Mouse (Mus musculus) MEL (cell line): ENCODE measurements around the gene Letm1. TPM values are rescaled to one million over a fixed set of nuclear protein-coding genes. Genes with fewer than 3 reads are reported as not detected.

Source experiments
- DNase-seq: peaks from one replicate; pipeline ENCODE4 v3.0.0; 2011; ENCODE audit warnings: low read depth, low spot score
- H3K27ac ChIP-seq: 2 replicates; pipeline ENCODE4 v1.5.1; 2012; ENCODE audit warnings: low read depth, mild to moderate bottlenecking, control low read depth, low read length, moderate library complexity; ENCODE audit not compliant: control insufficient read depth
- H3K27me3 ChIP-seq, 2 experiments: fragments of 150-350 bp in 1 of 2; sonication (generic) in 1 of 2; 2 replicates each; pipeline ENCODE4 v1.6.1; 2012; ENCODE audit warnings: low read length in 2 of 2, mild to moderate bottlenecking in 2 of 2, improper control_type of control experiment in 1 of 2, moderate library complexity in 1 of 2; ENCODE audit not compliant: insufficient read depth in 2 of 2, control insufficient read depth in 1 of 2
- H3K36me3 ChIP-seq, 2 experiments: 2 replicates each; pipeline ENCODE4 v1.6.1; 2012 to 2014; ENCODE audit warnings: low read length in 2 of 2, improper control_type of control experiment in 1 of 2, inconsistent platforms in 1 of 2, mild to moderate bottlenecking in 1 of 2; ENCODE audit not compliant: insufficient read depth in 2 of 2, control insufficient read depth in 1 of 2
- H3K4me1 ChIP-seq, 2 experiments: fragments of 150-350 bp in 1 of 2; sonication (generic) in 1 of 2; 2 replicates each; pipeline ENCODE4 v1.6.1; 2012; ENCODE audit warnings: low read length in 2 of 2, improper control_type of control experiment in 1 of 2, mild to moderate bottlenecking in 1 of 2; ENCODE audit not compliant: insufficient read depth in 2 of 2, control insufficient read depth in 1 of 2
- H3K4me3 ChIP-seq, 2 experiments: fragments of 150-350 bp in 1 of 2; sonication (generic) in 1 of 2; 2 replicates each; pipeline ENCODE4 v1.5.1; 2012; ENCODE audit warnings: low read depth in 2 of 2, low read length in 2 of 2, mild to moderate bottlenecking in 2 of 2, moderate library complexity in 2 of 2, control low read depth in 1 of 2, improper control_type of control experiment in 1 of 2; ENCODE audit not compliant: control insufficient read depth in 1 of 2, insufficient read depth in 1 of 2
- H3K79me2 ChIP-seq: 2 replicates; pipeline ENCODE4 v1.6.1; 2012; ENCODE audit warnings: mild to moderate bottlenecking, low read length, moderate library complexity; ENCODE audit not compliant: control insufficient read depth, poor library complexity, insufficient read depth
- H3K9ac ChIP-seq: 2 replicates; pipeline ENCODE4 v1.6.1; 2012; ENCODE audit warnings: low read depth, mild to moderate bottlenecking, control low read depth, low read length, moderate library complexity; ENCODE audit not compliant: control insufficient read depth, poor library complexity, severe bottlenecking
- H3K9me3 ChIP-seq: fragments of 150-350 bp; sonication (generic); replicated peaks from 2 replicates; pipeline ENCODE4 v1.6.1; 2012; ENCODE audit warnings: mild to moderate bottlenecking, low read length, improper control_type of control experiment, moderate library complexity; ENCODE audit not compliant: insufficient read depth
- CHD2 ChIP-seq: IDR thresholded peaks from 2 replicates; pipeline ENCODE4 v1.6.1; 2011; ENCODE audit warnings: low read length, improper control_type of control experiment
- CTCF ChIP-seq, 3 experiments: IDR thresholded peaks in 2 of 3; conservative IDR thresholded peaks in 1 of 3; 2 replicates each; pipeline ENCODE4 v1.5.1; 2011 to 2012; ENCODE audit warnings: low read length in 3 of 3, low read depth in 2 of 3, mild to moderate bottlenecking in 2 of 3, improper control_type of control experiment in 1 of 3, inconsistent platforms in 1 of 3, mixed read lengths in 1 of 3, moderate library complexity in 1 of 3; ENCODE audit not compliant: control insufficient read depth in 1 of 3, insufficient read depth in 1 of 3, poor library complexity in 1 of 3, severe bottlenecking in 1 of 3
- E2F4 ChIP-seq: IDR thresholded peaks from 2 replicates; pipeline ENCODE4 v1.6.1; 2011; ENCODE audit warnings: low read depth, low read length, improper control_type of control experiment, borderline replicate concordance
- ELF1 ChIP-seq: IDR thresholded peaks from 2 replicates; pipeline ENCODE4 v1.6.1; 2014; ENCODE audit warnings: low read depth, mild to moderate bottlenecking, inconsistent platforms, low read length, improper control_type of control experiment, moderate library complexity
- EP300 ChIP-seq, 2 experiments: IDR thresholded peaks; 2 replicates each; pipeline ENCODE4 v1.6.1; 2011; ENCODE audit warnings: improper control_type of control experiment in 2 of 2, low read length in 2 of 2, low read depth in 1 of 2, mild to moderate bottlenecking in 1 of 2
- ETS1 ChIP-seq: IDR thresholded peaks from 2 replicates; pipeline ENCODE4 v1.6.1; 2012; ENCODE audit warnings: low read depth, mild to moderate bottlenecking, inconsistent platforms, low read length, improper control_type of control experiment, moderate library complexity
- GABPA ChIP-seq: IDR thresholded peaks from 2 replicates; pipeline ENCODE4 v1.6.1; 2012; ENCODE audit warnings: low read depth, mild to moderate bottlenecking, inconsistent platforms, low read length, improper control_type of control experiment, moderate library complexity
- GATA1 ChIP-seq: IDR thresholded peaks from 2 replicates; pipeline ENCODE4 v1.6.1; 2011; ENCODE audit warnings: low read depth, low read length, improper control_type of control experiment
- JUND ChIP-seq: IDR thresholded peaks from 2 replicates; pipeline ENCODE4 v1.6.1; 2011; ENCODE audit warnings: low read depth, mild to moderate bottlenecking, improper control_type of control experiment, low read length
- KAT2A ChIP-seq: conservative IDR thresholded peaks from 2 replicates; pipeline ENCODE4 v1.6.1; 2012; ENCODE audit warnings: low read depth, low read length, improper control_type of control experiment, inconsistent platforms
- MXI1 ChIP-seq: IDR thresholded peaks from 2 replicates; pipeline ENCODE4 v1.6.1; 2011; ENCODE audit warnings: mild to moderate bottlenecking, low read depth, low read length, improper control_type of control experiment
- MYB ChIP-seq: IDR thresholded peaks from 2 replicates; pipeline ENCODE4 v1.6.1; 2011; ENCODE audit warnings: mild to moderate bottlenecking, low read depth, low read length, improper control_type of control experiment
- MYC ChIP-seq: IDR thresholded peaks from 2 replicates; pipeline ENCODE4 v1.6.1; 2011; ENCODE audit warnings: low read depth, mild to moderate bottlenecking, low read length, improper control_type of control experiment, moderate library complexity
- NELFE ChIP-seq: IDR thresholded peaks from 2 replicates; pipeline ENCODE4 v1.6.1; 2011; ENCODE audit warnings: low read depth, low read length, improper control_type of control experiment
- POLR2AphosphoS2 ChIP-seq: IDR thresholded peaks from 2 replicates; pipeline ENCODE4 v1.6.1; 2011; ENCODE audit warnings: low read length, improper control_type of control experiment
- POLR2AphosphoS5 ChIP-seq: IDR thresholded peaks from 2 replicates; pipeline ENCODE4 v1.6.1; 2012; ENCODE audit warnings: low read depth, borderline replicate concordance, mild to moderate bottlenecking, inconsistent platforms, low read length, moderate library complexity, mixed read lengths
- RAD21 ChIP-seq: IDR thresholded peaks from 2 replicates; pipeline ENCODE4 v1.6.1; 2011; ENCODE audit warnings: mild to moderate bottlenecking, low read depth, low read length, improper control_type of control experiment
- RCOR1 ChIP-seq: IDR thresholded peaks from 2 replicates; pipeline ENCODE4 v1.6.1; 2012; ENCODE audit warnings: low read depth, mild to moderate bottlenecking, inconsistent platforms, low read length, improper control_type of control experiment
- TBP ChIP-seq: IDR thresholded peaks from 2 replicates; pipeline ENCODE4 v1.8.0; 2011; ENCODE audit warnings: low read depth, low read length, improper control_type of control experiment
- USF2 ChIP-seq, 2 experiments: IDR thresholded peaks; 2 replicates each; pipeline ENCODE4 v1.6.1; 2011 to 2012; ENCODE audit warnings: improper control_type of control experiment in 2 of 2, low read length in 2 of 2, borderline replicate concordance in 1 of 2, inconsistent platforms in 1 of 2, low read depth in 1 of 2, mild to moderate bottlenecking in 1 of 2; ENCODE audit not compliant: insufficient read depth in 1 of 2
- ZC3H11A ChIP-seq: IDR thresholded peaks from 2 replicates; pipeline ENCODE4 v1.6.1; 2012; ENCODE audit warnings: low read depth, mild to moderate bottlenecking, inconsistent platforms, low read length, improper control_type of control experiment
- ZKSCAN1 ChIP-seq: IDR thresholded peaks from 2 replicates; pipeline ENCODE4 v1.6.1; 2012; ENCODE audit warnings: low read depth, mild to moderate bottlenecking, inconsistent platforms, low read length, improper control_type of control experiment, moderate library complexity
- ZMIZ1 ChIP-seq: IDR thresholded peaks from 2 replicates; pipeline ENCODE4 v1.6.1; 2012; ENCODE audit warnings: low read depth, mild to moderate bottlenecking, inconsistent platforms, low read length, improper control_type of control experiment, moderate library complexity
- ZNF384 ChIP-seq: IDR thresholded peaks from 2 replicates; pipeline ENCODE4 v1.6.1; 2012; ENCODE audit warnings: low read depth, mild to moderate bottlenecking, inconsistent platforms, low read length, improper control_type of control experiment
- polyA plus RNA-seq, 2 experiments: library from polyadenylated mRNA; stranded (reverse) in 1 of 2; unstranded in 1 of 2; fragments of >175 nt in 1 of 2; fragments of >200 nt in 1 of 2; gene quantifications; 2 replicates each; pipeline versions ENCODE4 v1.2.1 to v1.2.4; 2012; ENCODE audit warnings: low replicate concordance in 2 of 2, low read depth in 1 of 2; ENCODE audit not compliant: insufficient read length in 2 of 2, insufficient read depth in 1 of 2, missing spikeins in 1 of 2
- total RNA-seq: library from RNA; depleted of rRNA; stranded (reverse); fragments of 300-350 nt; gene quantifications from 2 replicates; pipeline ENCODE4 v1.2.3, GENCODE M21; 2012

The Letm1 gene
- total and polyA plus RNA-seq, 3 experiments, result 59.5 to 127 (median 119) TPM

DNA sequence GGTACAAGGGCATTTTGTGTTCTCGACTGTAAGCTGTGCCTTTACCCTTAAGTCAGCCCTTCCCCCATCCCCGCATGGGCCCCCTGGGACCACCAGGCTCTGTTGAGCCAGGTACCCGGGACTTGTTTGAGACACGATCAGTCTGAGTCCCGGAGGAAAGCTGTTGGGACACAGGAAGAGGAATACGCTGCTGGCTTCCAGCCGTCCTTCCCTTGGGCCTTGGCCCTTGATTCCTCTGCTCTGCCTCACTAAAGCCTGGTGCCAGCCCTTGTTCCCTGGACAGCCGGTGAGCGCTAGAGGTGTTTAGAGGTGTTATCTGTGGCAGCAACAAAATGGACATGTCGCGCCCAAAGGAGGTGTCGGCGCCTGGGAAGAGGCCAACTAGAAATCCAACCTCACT is 82.6 kb downstream of the Letm1 start (continued):
- no peak for TF ChIP-seq KAT2A

DNA sequence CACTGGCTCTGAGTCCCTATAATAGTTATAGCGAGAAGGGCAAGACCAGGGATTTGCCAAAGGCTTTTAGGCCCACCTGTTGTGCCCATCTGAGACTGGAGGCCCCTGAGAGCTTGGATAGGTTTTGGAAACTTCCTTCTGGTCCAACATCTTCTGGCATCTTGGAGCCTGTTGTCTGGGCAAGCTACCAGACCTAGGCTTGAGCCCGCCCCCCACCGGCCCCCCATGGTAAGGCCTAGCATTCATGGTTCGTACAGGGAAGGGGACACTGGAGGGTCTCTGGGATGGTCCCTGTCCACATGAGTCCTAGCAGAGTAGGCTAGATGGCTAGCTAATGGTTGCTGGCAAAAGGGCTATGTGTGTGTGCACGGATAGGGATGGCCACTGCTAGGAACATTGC is 83.9 kb downstream of the Letm1 start:
- H3K9me3 ChIP-seq, result no peaks in the 10 kb centered on the region
- H3K27ac ChIP-seq, result no peak overlapping the region
- no peak overlapping the region for H3K9ac ChIP-seq
- no peaks in the 10 kb centered on the region for H3K4me1 ChIP-seq
- TF ChIP-seq CHD2 (no peak), ETS1 (no peak), GATA1 (no peak), POLR2AphosphoS5 (no peak), NELFE (no peak), E2F4 (no peak), TBP (no peak), GABPA (no peak), MYB (no peak), EP300 (IDR thresholded peaks at IDR 0.05; ENCODE audit: low read depth in 1 of 2, low read length in 2 of 2) (no peak)
- peaks cover 2 to 11% of the 10 kb centered on the region in 2 experiments for H3K27me3 ChIP-seq
- H3K4me3 ChIP-seq, result no peak overlapping the region
- no peaks in the 10 kb centered on the region for H3K79me2 ChIP-seq
- DNase-seq, result no peak
- H3K36me3 ChIP-seq, result no peaks in the 10 kb centered on the region

GRCm38 (mm10) chr5:33697947-33698512 is 84.6 kb downstream of the Letm1 start:
- Histone ChIP-seq H3K27ac (no peak overlapping the region), H3K9me3 (no peaks in the 10 kb centered on the region), H3K36me3 (no peaks in the 10 kb centered on the region), H3K4me3 (no peak overlapping the region), H3K4me1 (no peaks in the 10 kb centered on the region), H3K9ac (no peak overlapping the region), H3K79me2 (no peaks in the 10 kb centered on the region), H3K27me3 (peaks cover 2 to 11% of the 10 kb centered on the region in 2 experiments)
- no peak for DNase-seq
- TF ChIP-seq NELFE, result no peak
- no peak for TF ChIP-seq ZNF384
- TF ChIP-seq ZC3H11A, result no peak
- TF ChIP-seq JUND, result no peak
- no peak for TF ChIP-seq RCOR1
- TF ChIP-seq MXI1, result no peak
- TF ChIP-seq GABPA, result no peak
- no peak for TF ChIP-seq POLR2AphosphoS5
- no peak for TF ChIP-seq USF2 (IDR thresholded peaks at IDR 0.05; ENCODE audit: borderline replicate concordance in 1 of 2, insufficient read depth in 1 of 2, low read depth in 1 of 2, low read length in 2 of 2)
- TF ChIP-seq RAD21, result no peak
- TF ChIP-seq ELF1, result no peak
- no peak for TF ChIP-seq ZMIZ1
- no peak for TF ChIP-seq KAT2A
- TF ChIP-seq ZKSCAN1, result no peak
- TF ChIP-seq MYC, result no peak
- no peak for TF ChIP-seq POLR2AphosphoS2
- TF ChIP-seq CTCF (IDR thresholded peaks at IDR 0.05 in 2 of 3, conservative IDR thresholded peaks at IDR 0.05 in 1 of 3; ENCODE audit: control insufficient read depth in 1 of 3, insufficient read depth in 1 of 3, low read depth in 2 of 3, low read length in 3 of 3, poor library complexity in 1 of 3, severe bottlenecking in 1 of 3), result no peak
